Mouse (Mus musculus): Measurements from ENCODE around the gene Rrm2. TPM values are rescaled to one million over a fixed set of nuclear protein-coding genes. Genes with fewer than 3 reads are reported as not detected.
A peak's percentile ranks its signal among the peaks of the same experiment; 100 is the strongest.
"Not testable (repeated sequence)": the region's sequence is repeated elsewhere in the genome, so short reads cannot be mapped to it uniquely, and the experiment has no call there.

Gene Rrm2
- total and polyA plus RNA-seq, 2 experiments: 0.80 to 2.8 TPM

- 12% methylated on average over 2 of the region's 2 CpGs for WGBS
- H3K9ac ChIP-seq (ENCODE audit: low read depth, low read length): no peak overlapping the region
- no peak for DNase-seq (ENCODE audit: extremely low read depth, low read depth, low spot score)
- no peaks in the 10 kb centered on the region for H3K79me2 ChIP-seq (ENCODE audit: control insufficient read depth, insufficient read depth, low read length)
- H3K27ac ChIP-seq (replicated peaks; ENCODE audit: insufficient read depth, low read depth, low read length): no peak overlapping the region
- no peaks in the 10 kb centered on the region for H3K36me3 ChIP-seq (ENCODE audit: control insufficient read depth, insufficient read depth, low read length)
- no peak overlapping the region for H3K4me3 ChIP-seq (ENCODE audit: insufficient read depth, low read depth, low read length)
- TF ChIP-seq CTCF (IDR thresholded peaks at IDR 0.05; ENCODE audit: low read depth, low read length) (no peak), POLR2A (IDR thresholded peaks at IDR 0.05; ENCODE audit: extremely low read depth, insufficient read depth, low read length) (no peak)
- H3K4me1 ChIP-seq (ENCODE audit: control insufficient read depth, insufficient read depth, low read length): no peaks in the 10 kb centered on the region; the same call in 1 of the 2 replicates
- H3K27me3 ChIP-seq (ENCODE audit: control insufficient read depth, insufficient read depth, low read length): no peaks in the 10 kb centered on the region
Measured at GRCm38 (mm10) chr12:24724369-24724768, 16.3 kb downstream of the Rrm2 start.

GRCm38 (mm10) chr12:24734828-24735394 lies 26.9 kb downstream of the Rrm2 start:
- no peak for TF ChIP-seq POLR2A (IDR thresholded peaks at IDR 0.05; ENCODE audit: extremely low read depth, insufficient read depth, low read length)
- no peak for TF ChIP-seq CTCF (IDR thresholded peaks at IDR 0.05; ENCODE audit: low read depth, low read length)
- Histone ChIP-seq H3K27me3 (ENCODE audit: control insufficient read depth, insufficient read depth, low read length) (no peaks in the 10 kb centered on the region), H3K27ac (replicated peaks; ENCODE audit: insufficient read depth, low read depth, low read length) (no peak overlapping the region), H3K4me3 (ENCODE audit: insufficient read depth, low read depth, low read length) (no peak overlapping the region), H3K79me2 (ENCODE audit: control insufficient read depth, insufficient read depth, low read length) (no peaks in the 10 kb centered on the region), H3K36me3 (ENCODE audit: control insufficient read depth, insufficient read depth, low read length) (no peaks in the 10 kb centered on the region), H3K9ac (ENCODE audit: low read depth, low read length) (no peak overlapping the region), H3K4me1 (ENCODE audit: control insufficient read depth, insufficient read depth, low read length) (no peaks in the 10 kb centered on the region)
- WGBS: 28% methylated on average over 13 of the region's 13 CpGs
- DNase-seq (ENCODE audit: extremely low read depth, low read depth, low spot score): peak; percentile 85

- Histone ChIP-seq H3K27ac (replicated peaks; ENCODE audit: insufficient read depth, low read depth, low read length) (no peak overlapping the region), H3K36me3 (ENCODE audit: control insufficient read depth, insufficient read depth, low read length) (no peaks in the 10 kb centered on the region), H3K4me1 (ENCODE audit: control insufficient read depth, insufficient read depth, low read length) (no peaks in the 10 kb centered on the region), H3K4me3 (ENCODE audit: insufficient read depth, low read depth, low read length) (no peak overlapping the region), H3K27me3 (ENCODE audit: control insufficient read depth, insufficient read depth, low read length) (no peaks in the 10 kb centered on the region), H3K79me2 (ENCODE audit: control insufficient read depth, insufficient read depth, low read length) (no peaks in the 10 kb centered on the region), H3K9ac (ENCODE audit: low read depth, low read length) (no peak overlapping the region)
- no peak for DNase-seq (ENCODE audit: extremely low read depth, low read depth, low spot score)
- WGBS: 87% methylated on average over 2 of the region's 2 CpGs
- TF ChIP-seq CTCF (IDR thresholded peaks at IDR 0.05; ENCODE audit: low read depth, low read length) (no peak), POLR2A (IDR thresholded peaks at IDR 0.05; ENCODE audit: extremely low read depth, insufficient read depth, low read length) (no peak)
Measured at GRCm38 (mm10) chr12:24736956-24737355, 28.9 kb downstream of the Rrm2 start.

GRCm38 (mm10) chr12:24739963-24740362 lies 31.9 kb downstream of the Rrm2 start:
- no peaks in the 10 kb centered on the region for H3K79me2 ChIP-seq (ENCODE audit: control insufficient read depth, insufficient read depth, low read length)
- no peak overlapping the region for H3K4me3 ChIP-seq (ENCODE audit: insufficient read depth, low read depth, low read length)
- DNase-seq (ENCODE audit: extremely low read depth, low read depth, low spot score): no peak
- H3K9ac ChIP-seq (ENCODE audit: low read depth, low read length): no peak overlapping the region
- H3K27ac ChIP-seq (replicated peaks; ENCODE audit: insufficient read depth, low read depth, low read length): no peak overlapping the region
- WGBS: 81% methylated on average over 1 of the region's 1 CpGs
- no peak for TF ChIP-seq POLR2A (IDR thresholded peaks at IDR 0.05; ENCODE audit: extremely low read depth, insufficient read depth, low read length)
- H3K4me1 ChIP-seq (ENCODE audit: control insufficient read depth, insufficient read depth, low read length): no peaks in the 10 kb centered on the region
- no peaks in the 10 kb centered on the region for H3K27me3 ChIP-seq (ENCODE audit: control insufficient read depth, insufficient read depth, low read length)
- H3K36me3 ChIP-seq (ENCODE audit: control insufficient read depth, insufficient read depth, low read length): no peaks in the 10 kb centered on the region

GRCm38 (mm10) chr12:24741535-24741934 lies 33.5 kb downstream of the Rrm2 start:
- not testable (repeated sequence) for DNase-seq (ENCODE audit: extremely low read depth, low read depth, low spot score); H3K4me1 ChIP-seq (ENCODE audit: control insufficient read depth, insufficient read depth, low read length); H3K27ac ChIP-seq (replicated peaks; ENCODE audit: insufficient read depth, low read depth, low read length); H3K9ac ChIP-seq (ENCODE audit: low read depth, low read length); H3K27me3 ChIP-seq (ENCODE audit: control insufficient read depth, insufficient read depth, low read length); H3K79me2 ChIP-seq (ENCODE audit: control insufficient read depth, insufficient read depth, low read length); H3K36me3 ChIP-seq (ENCODE audit: control insufficient read depth, insufficient read depth, low read length); H3K4me3 ChIP-seq (ENCODE audit: insufficient read depth, low read depth, low read length)
- 76% methylated on average over 6 of the region's 6 CpGs for whole genome bisulfite sequencing

- no peak overlapping the region for H3K27ac ChIP-seq (replicated peaks; ENCODE audit: insufficient read depth, low read depth, low read length)
- no peaks in the 10 kb centered on the region for H3K79me2 ChIP-seq (ENCODE audit: control insufficient read depth, insufficient read depth, low read length)
- no peak overlapping the region for H3K4me3 ChIP-seq (ENCODE audit: insufficient read depth, low read depth, low read length)
- no peaks in the 10 kb centered on the region for H3K36me3 ChIP-seq (ENCODE audit: control insufficient read depth, insufficient read depth, low read length)
- H3K27me3 ChIP-seq (ENCODE audit: control insufficient read depth, insufficient read depth, low read length): no peaks in the 10 kb centered on the region
- H3K9ac ChIP-seq (ENCODE audit: low read depth, low read length): no peak overlapping the region
- TF ChIP-seq CTCF (IDR thresholded peaks at IDR 0.05; ENCODE audit: low read depth, low read length): no peak
- no peak for TF ChIP-seq POLR2A (IDR thresholded peaks at IDR 0.05; ENCODE audit: extremely low read depth, insufficient read depth, low read length)
- 74% methylated on average over 1 of the region's 1 CpGs for WGBS
- no peaks in the 10 kb centered on the region for H3K4me1 ChIP-seq (ENCODE audit: control insufficient read depth, insufficient read depth, low read length)
- DNase-seq (ENCODE audit: extremely low read depth, low read depth, low spot score): no peak
Measured at GRCm38 (mm10) chr12:24744309-24744708, 36.3 kb downstream of the Rrm2 start.
